Mouse (Mus musculus) heart, adult 18-20 months (tissue): ENCODE measurements around the gene Tcf7l2. TPM values are rescaled to one million over a fixed set of nuclear protein-coding genes. Genes with fewer than 3 reads are reported as not detected.

ENCODE experiments used
- DNase-seq, 2 experiments: peaks; one replicate each; pipeline ENCODE4 v3.0.0; 2021 to 2022; ENCODE audit warnings: mixed read lengths in 1 of 2
- long read RNA-seq, 2 experiments: library from polyadenylated mRNA; stranded (forward); transcript quantifications; one replicate each; pipeline ENCODE4 v2.0.0; 2021
- total RNA-seq, 2 experiments: library from RNA; stranded (reverse); gene quantifications; 2 replicates each; pipeline ENCODE4 v1.2.3; 2021

Gene Tcf7l2
- 10 to 100 TPM; 11.9 to 13.2 TPM for total RNA-seq
- long read RNA-seq, experiment 1, partial matches to known transcripts, result 0 of 5 reads
- long read RNA-seq, experiment 1, other reads (novel, unspliced or antisense), result 5 of 5 reads
- long read RNA-seq, experiment 2, partial matches to known transcripts, result 0 of 2 reads
- long read RNA-seq, experiment 2, other reads (novel, unspliced or antisense), result 2 of 2 reads

- DNase-seq, result peak; percentile 94 to 96
These were observed at the start of gene Tcf7l2 for GRCm38 (mm10) chr19:55741439-55741928. TSS of gene Tcf7l2 (plus strand) at chr19:55741820.

- DNase-seq, result no peak
These were observed 47.0 kb upstream of the Tcf7l2 start for GRCm38 (mm10) chr19:55694651-55695050.

- DNase-seq, result no peak
These were observed 46.2 kb upstream of the Tcf7l2 start for GRCm38 (mm10) chr19:55695418-55695817.

- no peak for DNase-seq
These were observed 42.7 kb upstream of the Tcf7l2 start for GRCm38 (mm10) chr19:55698892-55699291.

- no peak for DNase-seq
These were observed 41.4 kb upstream of the Tcf7l2 start for GRCm38 (mm10) chr19:55700214-55700568.

GRCm38 (mm10) chr19:55700569-55701282 is 40.9 kb upstream of the Tcf7l2 start:
- DNase-seq, result peak; percentile 24 to 26

- DNase-seq, result no peak
These were observed 40.4 kb upstream of the Tcf7l2 start for GRCm38 (mm10) chr19:55701283-55701633.

- no peak for DNase-seq
These were observed 39.5 kb upstream of the Tcf7l2 start for GRCm38 (mm10) chr19:55702081-55702480.

- no peak for DNase-seq
These were observed 38.9 kb upstream of the Tcf7l2 start for GRCm38 (mm10) chr19:55702716-55703115.

GRCm38 (mm10) chr19:55704071-55704470 is 37.5 kb upstream of the Tcf7l2 start:
- DNase-seq, result no peak

- DNase-seq, result no peak
These were observed 35.3 kb upstream of the Tcf7l2 start for GRCm38 (mm10) chr19:55706300-55706699.

GRCm38 (mm10) chr19:55706806-55707205 is 34.8 kb upstream of the Tcf7l2 start:
- no peak for DNase-seq

GRCm38 (mm10) chr19:55708031-55708554 is 33.5 kb upstream of the Tcf7l2 start:
- no peak for DNase-seq

- no peak for DNase-seq
These were observed 30.8 kb upstream of the Tcf7l2 start for GRCm38 (mm10) chr19:55710841-55711240.

- DNase-seq, result no peak
These were observed 29.9 kb upstream of the Tcf7l2 start for GRCm38 (mm10) chr19:55711701-55712100.

GRCm38 (mm10) chr19:55712678-55713077 is 28.9 kb upstream of the Tcf7l2 start:
- DNase-seq, result no peak

- DNase-seq, result peak in 1 of 2 experiments; percentile 14
These were observed 27.6 kb upstream of the Tcf7l2 start for GRCm38 (mm10) chr19:55714015-55714414.

- no peak for DNase-seq
These were observed 27.0 kb upstream of the Tcf7l2 start for GRCm38 (mm10) chr19:55714665-55715064.

GRCm38 (mm10) chr19:55719083-55719482 is 22.5 kb upstream of the Tcf7l2 start:
- DNase-seq, result no peak

- DNase-seq, result no peak
These were observed 21.9 kb upstream of the Tcf7l2 start for GRCm38 (mm10) chr19:55719524-55720408.

- DNase-seq, result no peak
These were observed 21.1 kb upstream of the Tcf7l2 start for GRCm38 (mm10) chr19:55720409-55721092.

GRCm38 (mm10) chr19:55722376-55722775 is 19.2 kb upstream of the Tcf7l2 start:
- no peak for DNase-seq
